Mouse (Mus musculus) R1 (cell line): ENCODE measurements around the gene A430033K04Rik.
A peak's percentile ranks its signal among the peaks of the same experiment; 100 is the strongest.

Source experiments
- DNase-seq: peaks from one replicate; pipeline ENCODE4 v3.0.0-alpha.2; 2018; ENCODE audit warnings: low read depth, low spot score

A430033K04Rik gene

DNA sequence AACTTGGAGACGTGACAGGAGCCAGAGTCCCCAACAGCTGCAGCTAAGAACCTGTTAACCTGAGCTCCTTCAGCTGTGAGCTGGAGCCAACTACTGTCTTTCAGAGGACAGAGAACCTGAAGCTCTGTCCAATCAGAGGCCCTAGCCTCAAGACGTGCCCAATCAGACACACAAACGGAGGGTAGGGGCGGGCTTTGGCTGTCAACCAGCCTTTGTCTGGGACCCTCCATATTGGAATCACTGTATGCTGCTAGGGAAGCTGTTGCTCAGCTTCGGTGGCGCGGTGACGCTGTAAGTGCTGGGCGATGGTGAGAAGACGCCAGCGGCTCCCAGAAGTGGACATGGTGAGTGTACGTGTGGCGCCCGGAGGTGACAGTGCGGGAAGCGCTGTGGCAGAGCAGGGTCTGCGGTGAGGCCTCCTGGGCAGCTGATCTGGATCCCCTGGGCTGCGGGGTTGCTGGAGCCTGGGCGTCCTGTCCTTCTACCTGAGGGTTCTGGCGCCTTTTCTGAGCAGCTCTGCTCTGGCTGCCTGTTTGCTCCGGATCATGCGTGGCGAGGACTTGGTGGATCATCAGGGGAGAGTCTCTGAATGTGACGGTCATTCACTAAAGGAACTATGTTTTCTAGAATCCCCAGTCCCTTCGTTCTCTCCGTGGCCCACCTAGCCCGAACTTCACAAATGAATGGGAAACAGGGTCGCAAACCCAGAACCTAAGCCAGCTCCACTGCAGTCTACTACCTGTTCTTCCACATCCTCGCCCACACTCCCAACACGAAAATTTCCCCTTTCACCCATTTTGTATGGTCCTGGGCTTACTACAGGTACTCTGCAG lies at the start of gene A430033K04Rik:
Gene A430033K04Rik (plus strand): TSS at position 215 of the 833 bp plus-strand sequence.
- peak; percentile 97 for DNase-seq

DNA sequence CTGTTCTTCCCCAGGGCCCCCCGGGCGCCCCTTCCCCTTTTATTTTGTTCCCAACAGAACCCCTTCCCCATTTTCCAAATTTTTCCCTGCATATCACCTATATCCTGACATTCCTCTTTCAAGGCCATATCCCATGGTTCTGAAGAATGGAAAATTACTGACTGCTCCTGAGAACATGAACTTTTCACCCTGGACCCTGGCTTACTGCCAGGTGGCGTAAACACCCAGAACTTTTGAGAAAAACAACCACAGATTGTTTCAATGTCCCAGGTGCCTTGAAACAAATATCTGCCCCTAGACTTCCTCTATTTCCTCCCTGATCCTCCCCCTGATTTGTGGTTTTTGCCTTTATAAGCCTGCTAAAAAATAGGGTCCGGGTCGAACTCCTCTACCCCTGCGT lies 35.3 kb upstream of the A430033K04Rik start:
- no peak for DNase-seq

DNA sequence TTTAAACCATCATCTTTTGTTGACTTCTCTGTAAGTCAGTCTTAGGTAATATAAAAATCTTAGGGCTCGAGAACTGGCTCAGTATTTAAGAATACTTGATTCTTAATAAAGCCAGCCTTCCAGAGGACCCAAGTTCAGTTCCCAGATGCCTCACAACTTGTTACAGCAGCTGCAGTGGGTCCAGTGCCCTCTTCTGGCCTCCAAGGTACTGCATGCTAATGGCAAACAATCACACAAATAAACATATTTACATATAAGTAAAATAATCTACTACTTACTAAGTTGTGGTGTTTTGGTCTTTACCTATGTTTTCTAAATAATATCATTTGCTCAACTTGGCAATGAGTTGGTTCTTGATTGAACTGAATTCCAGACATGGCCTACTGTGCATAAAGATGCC lies 4.3 kb upstream of the A430033K04Rik start:
- peak; percentile 57 for DNase-seq

DNA sequence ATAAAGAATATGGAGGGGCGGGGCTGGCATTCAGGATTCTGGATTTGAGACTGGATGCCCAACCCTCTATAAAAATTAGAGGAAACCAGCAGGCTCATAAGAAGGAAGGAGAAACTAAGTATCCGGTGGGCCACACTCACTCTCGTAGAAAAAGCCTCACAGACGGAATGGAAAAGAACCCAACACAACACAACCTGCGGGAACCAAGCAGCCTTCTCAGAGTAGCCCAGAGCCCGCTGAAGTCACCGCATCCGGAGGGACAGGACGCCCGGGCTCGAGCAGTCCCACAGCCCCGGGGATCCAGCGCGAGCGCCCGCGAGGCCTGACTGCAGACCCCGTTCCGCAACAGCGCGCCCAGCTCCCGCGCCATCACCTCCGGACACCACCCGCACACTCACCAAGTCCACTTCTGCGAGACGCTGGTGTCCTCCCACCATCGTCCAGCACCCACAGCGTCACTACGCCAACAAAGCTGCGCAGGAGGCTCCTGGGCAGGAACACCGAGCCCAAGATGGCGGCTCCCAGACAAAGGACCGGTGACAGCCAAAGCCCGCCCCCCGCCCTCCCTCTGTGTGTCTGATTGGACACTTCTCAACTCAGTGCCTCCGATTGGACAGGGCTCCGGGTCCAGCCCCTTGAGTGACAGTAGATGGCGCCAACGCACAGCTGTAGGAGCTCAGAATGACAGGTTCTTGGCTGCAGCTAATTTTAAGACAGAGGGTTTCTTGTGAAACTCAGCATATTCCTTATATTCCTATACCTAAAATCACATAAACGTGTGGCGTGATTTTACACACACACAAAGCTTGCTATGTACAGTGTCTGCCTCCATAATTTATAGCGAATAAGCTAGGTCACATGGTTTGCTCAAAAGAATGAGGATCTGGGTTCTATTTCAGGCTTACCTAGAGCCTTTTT lies 3.2 kb upstream of the A430033K04Rik start, which contains the start of gene Zfp68:
Gene Zfp68 (minus strand): TSS at position 551 of the 918 bp plus-strand sequence.
- DNase-seq = peak; percentile 98

DNA sequence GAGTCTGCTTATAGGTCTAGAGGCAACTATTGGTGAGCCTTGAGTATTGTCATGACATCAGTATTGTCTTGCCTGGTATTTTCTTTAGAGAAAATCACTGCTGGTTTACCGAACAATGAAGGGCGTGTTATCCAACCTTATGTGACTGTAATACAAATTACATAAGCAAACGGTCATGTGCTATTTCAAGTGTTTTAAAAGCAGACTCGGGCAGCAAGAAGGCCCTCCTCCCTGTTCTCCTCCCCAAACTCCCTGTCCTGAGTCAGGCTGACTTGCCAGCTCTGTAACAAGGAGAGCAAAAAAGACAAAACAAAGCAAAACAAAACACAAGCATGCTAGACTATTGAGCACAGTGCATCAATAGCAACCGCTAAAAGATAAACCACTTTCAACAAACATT lies 1.8 kb upstream of the A430033K04Rik start:
- DNase-seq = no peak

DNA sequence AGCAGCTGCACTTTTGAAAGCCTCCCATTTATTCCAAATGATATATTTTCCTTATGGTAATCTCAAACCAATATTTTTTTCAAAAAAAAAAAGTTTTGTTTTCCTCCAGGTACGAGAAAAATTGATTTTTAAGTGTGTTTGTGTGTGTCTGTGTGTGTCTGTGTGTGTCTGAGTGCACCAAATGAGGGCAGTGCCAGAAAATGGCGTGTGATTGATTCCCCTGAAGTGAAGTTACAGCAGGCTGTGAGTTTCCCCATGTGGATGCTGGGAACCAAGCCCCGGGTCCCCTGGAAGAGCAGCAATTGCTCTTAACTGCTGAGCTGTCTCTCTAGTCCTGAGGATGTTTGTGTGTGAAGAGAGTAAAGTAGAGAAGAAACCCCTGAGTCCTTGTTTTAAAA lies 818 bp downstream of the A430033K04Rik start:
- DNase-seq = no peak

DNA sequence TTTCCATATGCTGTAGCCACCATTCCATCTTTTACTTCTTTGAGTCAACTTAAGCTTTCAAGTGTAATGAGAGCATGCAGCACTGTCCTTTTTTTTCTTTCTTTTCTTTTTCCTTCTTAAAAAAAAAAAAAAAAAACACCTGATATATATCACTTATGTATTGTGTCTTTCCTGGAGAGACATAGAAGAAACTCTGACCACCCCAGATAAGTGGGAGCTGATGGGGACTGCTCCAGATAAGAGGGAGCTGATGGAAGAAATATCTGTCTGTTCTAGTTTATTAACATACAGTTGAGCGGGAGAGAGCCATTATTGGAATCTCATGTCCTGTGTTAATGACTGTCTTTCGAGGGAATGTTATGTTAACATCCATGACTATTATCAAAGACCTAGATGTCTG lies 13.8 kb downstream of the A430033K04Rik start:
- no peak for DNase-seq

DNA sequence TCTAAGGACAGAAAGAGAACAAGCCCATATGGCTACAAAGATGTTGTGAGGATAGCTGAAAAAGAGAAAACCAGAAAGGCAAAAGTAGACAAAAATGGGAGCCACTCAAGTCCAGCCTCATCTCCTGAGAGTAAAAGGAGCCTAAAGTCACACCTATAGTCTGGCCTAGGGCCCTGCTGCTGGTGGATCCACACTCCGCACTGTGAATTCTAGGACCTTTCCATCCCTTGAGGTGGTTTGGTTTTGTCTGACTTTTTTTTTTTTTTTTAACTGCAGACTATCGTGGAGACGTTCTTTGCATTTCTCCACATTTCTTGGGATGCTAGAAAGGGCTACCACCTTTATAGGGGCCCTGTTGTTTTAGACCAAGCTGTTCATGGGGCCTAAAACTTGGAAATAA lies 18.4 kb downstream of the A430033K04Rik start:
- DNase-seq = no peak

DNA sequence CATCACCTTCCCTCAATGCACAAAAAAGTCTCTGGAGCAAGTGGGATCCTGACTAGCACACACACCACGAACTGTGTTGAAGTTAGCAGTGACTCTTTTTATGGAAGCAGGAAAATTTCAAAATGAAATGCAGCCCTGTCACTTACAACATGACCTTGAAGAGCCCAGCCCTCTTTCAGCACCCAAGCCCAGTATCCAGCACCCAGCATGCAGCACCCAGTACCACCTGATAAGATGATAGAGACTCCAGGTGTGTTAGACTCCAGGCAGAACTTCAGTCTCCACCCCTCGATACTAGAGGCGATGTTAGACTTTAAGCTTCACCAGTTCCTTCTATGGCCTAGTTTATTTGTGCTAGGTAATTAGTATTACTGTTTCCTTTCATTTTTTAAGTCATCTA lies 19.1 kb downstream of the A430033K04Rik start:
- no peak for DNase-seq

DNA sequence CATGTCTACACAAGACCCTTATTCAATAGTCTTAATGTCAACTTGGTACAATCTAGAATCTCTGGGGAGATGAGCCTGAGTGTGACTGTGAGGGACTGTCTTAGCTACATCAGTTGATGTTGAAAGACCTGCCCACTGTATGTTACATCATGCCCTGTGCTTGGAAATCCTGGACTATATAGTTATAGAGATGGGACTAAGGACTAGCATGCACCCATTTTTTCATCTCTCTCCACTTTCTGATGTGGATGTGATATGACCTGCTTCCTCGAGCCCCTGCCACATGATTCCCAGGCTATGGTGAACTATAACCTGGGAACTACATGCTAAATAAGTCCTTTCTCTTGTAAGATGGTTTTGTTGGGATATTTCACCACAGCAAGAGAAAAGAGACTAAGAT lies 30.3 kb downstream of the A430033K04Rik start:
- no peak for DNase-seq

DNA sequence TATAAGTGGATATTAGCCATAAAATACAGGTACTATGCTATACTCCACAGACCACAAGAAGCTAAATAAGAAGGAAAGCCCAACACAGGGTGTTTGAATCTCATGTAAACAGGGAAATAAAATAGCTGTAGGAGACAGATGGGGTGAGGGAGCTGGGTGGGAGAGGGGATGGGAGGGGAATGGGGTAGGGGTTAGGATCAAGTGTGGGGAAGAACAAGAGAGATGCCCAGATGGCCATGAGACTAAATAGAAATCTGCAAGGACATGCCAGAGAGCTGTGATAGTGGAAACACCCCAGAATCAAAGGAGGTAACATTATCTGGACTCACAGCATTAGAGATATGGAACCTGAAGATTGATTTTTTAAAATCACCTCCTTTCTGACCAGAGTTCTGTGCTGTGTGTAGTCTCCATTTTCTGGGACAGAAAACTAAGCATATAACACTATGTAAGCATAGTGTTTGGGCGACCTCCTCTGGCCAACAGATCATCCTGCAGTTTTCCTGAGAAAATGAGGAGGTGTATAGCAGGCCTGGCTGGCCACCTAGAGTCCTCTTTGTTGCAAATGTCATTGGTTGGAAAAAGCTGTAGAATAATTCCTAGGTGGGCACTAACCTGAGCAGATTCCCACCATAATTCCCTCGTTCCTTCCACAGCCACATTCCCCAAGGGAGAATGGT lies 34.0 kb downstream of the A430033K04Rik start:
- DNase-seq = peak; percentile 43

DNA sequence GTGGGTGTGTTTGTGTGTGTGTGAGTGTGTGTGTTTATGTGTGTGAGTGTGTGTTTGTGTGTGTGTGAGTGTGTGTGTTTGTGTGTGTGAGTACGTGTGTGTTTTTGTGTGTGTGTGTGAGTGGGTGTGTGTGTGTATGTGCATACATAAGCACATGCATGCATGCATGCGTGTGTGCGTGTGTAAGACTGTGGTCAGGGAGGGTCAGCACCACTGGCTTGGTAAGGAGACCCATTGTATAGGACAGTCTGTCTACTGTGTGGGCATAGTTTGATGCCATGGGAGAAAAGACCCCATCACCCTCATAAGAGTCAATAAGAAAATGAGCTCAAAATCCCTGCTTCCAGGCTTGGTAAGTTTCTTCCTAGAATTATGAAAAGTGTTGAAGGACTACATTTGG lies 34.7 kb downstream of the A430033K04Rik start:
- no peak for DNase-seq

DNA sequence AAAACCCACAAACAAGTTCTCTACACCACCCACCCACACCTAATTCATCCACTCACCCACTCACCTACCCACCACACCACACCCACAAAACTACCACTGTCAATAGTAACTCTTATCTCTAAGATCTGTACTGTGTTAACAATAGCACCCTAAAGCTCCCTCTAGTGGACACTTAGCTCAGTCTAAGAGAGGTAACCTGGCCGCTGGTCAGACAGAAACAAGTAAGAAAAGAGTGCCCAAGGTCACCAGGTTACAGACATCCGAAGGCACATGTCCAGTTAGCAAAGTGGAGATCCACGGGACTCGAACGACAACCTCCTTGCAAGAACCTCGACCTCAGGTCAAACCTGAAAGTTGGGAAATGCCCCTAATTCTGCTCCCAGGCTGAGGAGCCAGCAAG lies 35.2 kb downstream of the A430033K04Rik start:
- DNase-seq = peak; percentile 57

DNA sequence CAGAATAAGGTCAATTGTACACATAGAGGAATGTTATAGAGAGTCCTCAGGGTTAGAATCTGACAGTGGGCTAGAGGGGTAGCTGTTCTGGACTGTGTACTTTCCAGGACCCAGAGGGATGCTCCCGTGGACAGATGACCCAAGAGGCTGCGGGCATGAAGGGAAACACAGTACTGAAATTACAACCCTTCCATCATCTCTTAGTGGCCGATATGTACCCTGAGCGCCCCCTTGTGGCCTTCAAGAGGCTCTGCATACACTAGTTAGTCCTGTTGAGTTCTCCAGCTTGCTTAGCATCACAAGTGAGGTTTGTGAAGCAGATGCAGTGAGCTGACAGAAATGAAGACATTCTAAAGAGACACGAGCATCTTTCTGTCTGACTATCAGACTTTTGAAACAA lies 36.3 kb downstream of the A430033K04Rik start:
- DNase-seq = peak; percentile 75

DNA sequence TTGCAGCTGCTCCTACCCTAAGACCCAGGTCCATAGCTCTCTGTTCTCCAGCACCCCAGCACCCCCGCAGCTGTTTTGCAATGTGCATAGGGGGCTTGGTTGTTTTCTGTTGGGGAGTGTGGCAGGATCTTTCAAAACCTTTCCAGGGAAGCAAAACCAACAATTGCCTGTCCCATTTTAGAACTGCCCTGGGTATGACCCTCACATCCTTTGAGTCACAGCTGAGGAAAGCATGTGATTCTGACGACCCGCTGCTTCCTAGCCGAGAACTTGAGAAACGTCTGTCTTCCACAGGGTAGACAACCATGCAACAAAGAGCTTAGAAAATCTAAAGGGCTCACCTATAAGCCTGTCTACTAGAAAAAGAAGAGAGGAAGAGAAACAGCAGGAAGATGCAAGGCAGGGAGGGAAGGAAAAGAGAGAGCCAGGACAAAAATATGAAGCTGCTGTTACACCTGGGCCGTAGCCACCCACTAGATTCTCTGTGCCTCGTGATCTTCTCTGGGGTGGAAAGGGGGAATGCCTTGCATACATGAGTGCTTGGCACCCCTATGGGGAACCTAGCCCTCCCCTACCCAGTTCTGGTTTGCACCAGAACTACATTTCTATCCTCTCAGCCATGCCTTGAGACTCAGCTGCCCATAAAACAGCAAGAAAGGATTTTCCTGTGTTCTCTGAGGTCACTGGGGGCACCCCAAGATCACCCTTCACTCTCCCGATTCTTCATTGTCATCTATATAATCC lies 60.5 kb downstream of the A430033K04Rik start:
- DNase-seq = no peak

DNA sequence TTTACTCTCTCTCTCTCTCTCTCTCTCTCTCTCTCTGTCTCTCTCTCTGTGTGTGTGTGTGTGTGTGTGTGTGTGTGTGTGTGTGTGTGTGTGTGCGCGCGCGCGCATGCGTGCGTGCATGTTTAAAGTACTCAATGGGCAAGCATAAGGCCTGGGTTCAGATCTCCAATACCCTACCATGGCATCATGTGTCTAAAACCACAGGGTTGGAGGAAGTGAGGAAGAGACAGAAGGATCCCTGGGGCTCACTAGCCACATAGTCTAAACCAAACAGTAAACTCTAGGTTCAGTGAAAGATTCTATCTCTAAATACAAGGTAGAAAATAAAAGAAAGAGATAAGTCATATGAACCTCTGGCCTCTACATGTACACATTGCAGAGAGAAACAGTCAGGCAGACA lies 61.2 kb downstream of the A430033K04Rik start:
- DNase-seq = no peak

DNA sequence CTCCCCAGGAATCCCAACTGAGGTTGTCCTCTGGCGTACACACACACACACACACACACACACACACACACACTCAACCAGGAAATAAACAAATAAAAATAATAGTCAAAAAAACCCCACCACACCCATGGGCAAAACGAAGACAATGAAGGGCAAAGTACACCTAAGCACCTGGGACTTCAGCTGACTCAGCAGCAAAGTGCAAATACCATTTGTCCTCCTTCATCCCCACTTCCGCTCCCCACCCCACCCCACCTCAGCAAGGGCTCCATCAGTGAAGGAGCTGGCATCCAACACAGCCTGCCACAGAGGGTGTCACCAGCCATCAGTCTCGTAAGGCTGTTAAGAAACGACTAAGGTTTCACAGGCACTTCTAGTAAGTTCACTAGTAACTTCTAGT lies 64.8 kb downstream of the A430033K04Rik start:
- no peak for DNase-seq

DNA sequence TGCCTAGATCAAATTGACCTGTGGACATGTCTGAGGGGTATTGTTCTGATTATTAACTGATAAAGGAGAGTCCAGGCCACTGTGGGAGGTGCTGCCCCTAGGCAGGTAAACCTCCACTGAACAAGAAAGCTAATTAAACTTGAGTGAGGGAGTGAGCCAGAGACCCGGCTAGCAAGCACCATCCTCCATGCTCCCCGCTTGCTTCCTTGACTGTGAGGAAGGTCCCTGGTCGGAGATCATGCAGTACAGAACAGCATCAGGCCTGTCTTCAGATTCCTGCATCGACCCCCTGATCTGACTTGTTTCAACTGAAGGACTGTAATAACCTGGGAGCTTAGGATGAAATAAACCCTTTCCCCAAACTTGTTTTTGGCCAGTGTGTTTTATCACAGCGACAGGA lies 66.6 kb downstream of the A430033K04Rik start:
- DNase-seq = no peak

DNA sequence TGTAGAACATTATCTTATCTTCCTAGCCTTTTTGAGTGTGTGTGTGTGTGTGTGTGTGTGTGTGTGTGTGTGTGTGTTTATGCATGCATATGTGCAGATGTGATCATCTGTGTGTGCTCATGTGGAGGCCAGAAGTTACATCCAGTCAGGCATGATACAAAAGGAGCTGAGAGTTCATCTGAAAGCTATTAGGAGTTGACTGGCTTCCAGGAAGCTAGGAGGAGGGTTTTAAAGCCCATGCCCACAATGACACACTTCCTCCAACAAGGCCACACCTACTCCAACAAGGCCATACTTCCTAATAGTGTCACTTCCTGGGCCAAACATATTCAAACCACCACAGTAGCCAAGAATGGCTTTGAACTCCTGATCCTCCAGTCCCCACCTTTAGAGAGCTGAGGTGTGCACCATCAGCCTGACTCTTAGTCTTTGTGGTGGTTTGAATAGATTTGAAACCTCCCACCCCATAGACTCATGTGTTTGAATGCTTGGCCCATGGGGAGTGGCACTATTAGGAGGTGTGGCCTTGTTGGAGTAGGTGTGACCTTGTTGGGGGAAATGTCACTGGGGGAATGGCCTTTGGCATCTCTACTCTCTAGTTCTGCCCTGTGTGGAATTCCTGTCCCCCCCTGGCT lies 70.4 kb downstream of the A430033K04Rik start:
- DNase-seq = peak; percentile 90

DNA sequence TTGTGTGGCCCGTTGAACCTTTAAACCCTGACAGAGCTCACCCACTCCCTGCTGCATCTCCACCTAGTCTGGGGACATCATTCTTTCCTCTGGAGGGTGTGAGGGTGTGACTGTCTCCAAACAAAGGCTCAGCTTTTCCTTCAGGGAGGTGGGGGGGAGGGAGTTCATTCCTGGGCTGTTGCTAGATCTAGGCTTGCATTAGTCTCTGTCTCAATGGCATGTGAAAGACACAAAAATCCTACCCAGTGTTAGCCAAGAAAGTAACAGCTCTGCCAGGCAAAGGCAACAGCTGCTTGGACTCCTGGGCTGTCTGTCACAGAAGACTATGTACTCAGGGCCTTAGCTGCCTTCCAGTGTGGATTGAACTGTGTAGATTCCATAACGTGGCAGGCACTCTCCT lies 71.4 kb downstream of the A430033K04Rik start:
- peak; percentile 91 for DNase-seq
